Mouse (Mus musculus): ENCODE measurements around the gene Ect2l. TPM values are rescaled to one million over a fixed set of nuclear protein-coding genes. Genes with fewer than 3 reads are reported as not detected.

Ect2l gene
- polyA plus RNA-seq, 1 experiment = 0.18 TPM

Other genes with a start within 250 kb of the Ect2l start
- gene Abracl, start 187.6 kb downstream of the Ect2l start, polyA plus RNA-seq (2012; rRNA removed) = 31.4 and 43.3 TPM in 2 replicates
- 55.9 and 61.6 TPM in 2 replicates for gene Reps1, start 155.0 kb downstream of the Ect2l start, polyA plus RNA-seq (2012; rRNA removed)
- 17.9 and 20.9 TPM in 2 replicates for gene Ccdc28a, start 24.1 kb upstream of the Ect2l start, polyA plus RNA-seq (2012; rRNA removed)
- gene Nhsl1, start 108.1 kb upstream of the Ect2l start, polyA plus RNA-seq (2012; rRNA removed) = 24.2 and 40.0 TPM in 2 replicates

Measured in gonadal fat pad, adult 2 months (tissue).